ENCODE assay signal across 8 mouse cellular contexts in the genomic region with DNA sequence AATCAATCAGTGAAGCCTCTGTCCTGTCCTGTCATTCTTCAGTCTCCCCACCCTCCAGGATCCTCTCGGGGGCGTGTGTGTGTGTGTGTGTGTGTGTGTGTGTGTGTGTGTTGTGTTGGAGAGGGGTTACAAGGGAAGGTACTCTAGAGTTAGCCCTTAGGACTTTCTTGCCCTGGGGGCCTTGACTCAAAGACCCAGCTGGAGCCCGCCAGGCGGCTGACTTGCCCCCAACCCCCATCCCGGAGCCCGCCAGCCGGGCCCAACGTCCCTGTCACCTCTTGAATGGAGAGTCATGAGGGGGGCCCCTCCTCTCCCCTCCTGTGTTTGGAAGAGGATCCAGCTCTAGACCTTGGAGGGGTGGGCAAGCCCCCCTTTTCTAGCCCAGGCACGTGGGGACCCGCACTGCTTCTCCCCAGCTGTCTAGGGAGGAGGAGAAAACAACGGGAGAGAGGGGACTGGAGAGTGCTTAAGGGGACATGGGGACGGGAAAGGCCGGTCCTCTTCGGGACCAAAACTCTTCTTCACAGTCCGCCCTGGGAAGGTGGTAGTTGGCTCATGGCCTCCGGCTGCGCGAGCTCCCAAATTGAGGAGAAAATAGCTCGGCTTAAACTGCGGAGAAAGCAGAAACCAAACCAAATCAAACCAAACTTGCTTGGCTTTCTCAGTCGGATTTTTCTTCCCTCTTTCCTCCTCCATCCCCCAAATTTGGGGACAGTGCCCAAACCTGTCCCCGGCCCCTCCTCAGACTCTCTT. TPM values are rescaled to one million over a fixed set of nuclear protein-coding genes. Genes with fewer than 3 reads are reported as not detected.
A peak's percentile ranks its signal among the peaks of the same experiment; 100 is the strongest.
DNase-seq lines count a peak whose midpoint lies in the region; ATAC-seq and TF ChIP-seq lines count a peak whose summit lies in the region.

No protein-coding gene starts in this region.

- H3K27ac ChIP-seq in layer of hippocampus, adult 2 months: peak overlapping the region; percentile 29; the same call in 1 of the 2 replicates
- peak overlapping the region; percentile 52; the same call in 1 of the 2 replicates for H3K27ac ChIP-seq in limb, embryonic 13.5 days

- no peak; the same call in 1 of the 2 replicates for ATAC-seq in limb, embryonic 13.5 days (ENCODE audit: low FRiP score, low read depth)
- no peak for ATAC-seq in megakaryocyte-erythroid progenitor cell, adult 5-6 weeks (replicated peaks; ENCODE audit: low FRiP score, low TSS enrichment, poor library complexity, severe bottlenecking)

- peaks cover 94% of the 10 kb centered on the region for H3K27me3 ChIP-seq in limb, embryonic 13.5 days

- no peak for DNase-seq in layer of hippocampus, adult 2 months (ENCODE audit: low spot score in 2 of 2)
- no peak for DNase-seq in layer of hippocampus, adult 9-10 months (ENCODE audit: low spot score)
- DNase-seq in embryo, embryonic 10.5 days (ENCODE audit: low spot score): peak; percentile 61
- peak; percentile 58 for DNase-seq in retina, embryonic 14.5 days (ENCODE audit: low spot score)
- DNase-seq in cerebellum, adult 11 months: no peak
- no peak for DNase-seq in cerebellum, postnatal 36 days

- H3K4me3 ChIP-seq in layer of hippocampus, adult 2 months: peak overlapping the region; percentile 31
- peak overlapping the region; percentile 33 for H3K4me3 ChIP-seq in limb, embryonic 13.5 days

- peaks cover 60% of the 10 kb centered on the region for H3K4me1 ChIP-seq in limb, embryonic 13.5 days

- H3K9ac ChIP-seq in limb, embryonic 13.5 days: peak overlapping the region; percentile 32

- peak overlapping the region; percentile 60 for H3K4me2 ChIP-seq in limb, embryonic 13.5 days (replicated peaks)

- 2% methylated on average over 22 of the region's 22 CpGs for WGBS in limb, embryonic 13.5 days

- peaks cover 7% of the 10 kb centered on the region for H3K36me3 ChIP-seq in limb, embryonic 13.5 days

- H3K9me3 ChIP-seq in limb, embryonic 13.5 days: no peaks in the 10 kb centered on the region

- TF ChIP-seq CTCF in layer of hippocampus, adult 2 months (conservative IDR thresholded peaks at IDR 0.05): no peak

RNA-seq across cellular contexts. Expression of gene Tbx3, which starts 15.2 kb away (rescaled TPM):
- 1 to 10 TPM; 3.5 to 3.6 TPM for total RNA-seq in layer of hippocampus, adult 2 months (2021)
- 29.9 and 43.9 TPM in 2 replicates for polyA plus RNA-seq in limb, embryonic 13.5 days (2015; fragmentation: Nextera tagmentation; extraction: Ambion mirVana)
- not detected in 2 replicates for total RNA-seq in megakaryocyte-erythroid progenitor cell, adult 5-6 weeks (2014; fragmentation: Nextera tagmentation)
- not detected in 2 replicates for total RNA-seq in megakaryocyte-erythroid progenitor cell, adult 5-6 weeks (2017)

Comparison
In these comparisons a context has a peak if more than half of its experiments do, and no peak if none do; other contexts are left out.
1. DNase-seq: peak in embryo, embryonic 10.5 days (single experiment) and retina, embryonic 14.5 days (single experiment); none in layer of hippocampus, adult 2 months (0 of 2), layer of hippocampus, adult 9-10 months (single experiment), cerebellum, adult 11 months (single experiment) and cerebellum, postnatal 36 days (0 of 2).
2. RNA of gene Tbx3, which starts 15.2 kb away (total RNA-seq): 3.5 to 3.6 TPM in layer of hippocampus, adult 2 months; not detected in megakaryocyte-erythroid progenitor cell, adult 5-6 weeks; every median in the first group is over 4 times any median in the second.